Mouse (Mus musculus) midbrain, embryonic 10.5 days (tissue): ENCODE data around the gene Rapgef2. TPM values are rescaled to one million over a fixed set of nuclear protein-coding genes. Genes with fewer than 3 reads are reported as not detected.

Experiments
- DNase-seq: peaks from one replicate; pipeline ENCODE4 v3.0.0-alpha.2; 2017; ENCODE audit warnings: low spot score
- H3K27ac ChIP-seq: fragments of 300-500 bp; sonication (generic); replicated peaks from 2 replicates; pipeline ENCODE4 v1.5.1; 2016; ENCODE audit warnings: mild to moderate bottlenecking
- H3K27me3 ChIP-seq: fragments of 300-500 bp; sonication (generic); 2 replicates; pipeline ENCODE4 v1.6.1; 2016; ENCODE audit warnings: low read depth, mild to moderate bottlenecking; ENCODE audit not compliant: poor library complexity, severe bottlenecking
- H3K36me3 ChIP-seq: fragments of 300-500 bp; sonication (generic); 2 replicates; pipeline ENCODE4 v1.6.1; 2016; ENCODE audit warnings: mild to moderate bottlenecking, moderate library complexity
- H3K4me1 ChIP-seq: fragments of 300-500 bp; sonication (generic); 2 replicates; pipeline ENCODE4 v1.6.1; 2016
- H3K4me3 ChIP-seq: fragments of 300-500 bp; sonication (generic); 2 replicates; pipeline ENCODE4 v1.5.1; 2016; ENCODE audit warnings: mild to moderate bottlenecking, moderate library complexity
- H3K9me3 ChIP-seq: fragments of 300-500 bp; sonication (generic); replicated peaks from 2 replicates; pipeline ENCODE4 v1.6.1; 2016; ENCODE audit warnings: mild to moderate bottlenecking
- WGBS: fragments of 180-500 bp; shearing (Covaris S2); methylation state at CpG from one replicate; pipeline ENCODE4 v1.1.7; 2016; 5-methylcytosine and 5-hydroxymethylcytosine counted together
- polyA plus RNA-seq: library from polyadenylated mRNA; unstranded; fragments of >200 nt; fragmentation: Nextera tagmentation; extraction: Ambion mirVana; gene quantifications from 2 replicates; pipeline ENCODE4 v1.2.1, GENCODE M21; 2016

Rapgef2 gene
- polyA plus RNA-seq, 1 experiment from 2014 or later = 3.9 TPM

DNA sequence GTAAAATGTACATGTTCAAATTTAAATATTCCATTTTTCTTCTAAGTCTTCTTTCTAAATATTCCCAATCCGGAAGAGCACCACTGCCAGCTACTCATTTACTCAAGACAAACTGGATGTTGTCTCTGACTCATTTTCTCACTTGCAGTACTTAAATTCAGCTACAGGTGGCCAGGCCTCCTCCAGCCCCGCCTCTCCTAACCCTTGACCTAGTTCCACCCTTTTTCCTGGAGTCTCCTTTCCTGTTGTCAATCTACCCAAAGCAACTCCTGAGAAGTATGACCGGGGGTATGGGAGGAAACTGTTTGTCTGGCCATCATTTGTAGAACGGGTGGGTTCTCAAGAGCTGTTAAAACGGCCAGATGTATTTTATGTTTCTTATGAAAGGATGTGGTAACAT, 9.7 kb upstream of the Rapgef2 start:
- no peaks in the 10 kb centered on the region for H3K4me1 ChIP-seq
- H3K27ac ChIP-seq = no peak overlapping the region
- DNase-seq = no peak
- no peak overlapping the region for H3K4me3 ChIP-seq
- H3K36me3 ChIP-seq = no peaks in the 10 kb centered on the region
- H3K27me3 ChIP-seq = no peaks in the 10 kb centered on the region
- no peaks in the 10 kb centered on the region for H3K9me3 ChIP-seq
- 80% methylated on average over 5 of the region's 5 CpGs for WGBS

DNA sequence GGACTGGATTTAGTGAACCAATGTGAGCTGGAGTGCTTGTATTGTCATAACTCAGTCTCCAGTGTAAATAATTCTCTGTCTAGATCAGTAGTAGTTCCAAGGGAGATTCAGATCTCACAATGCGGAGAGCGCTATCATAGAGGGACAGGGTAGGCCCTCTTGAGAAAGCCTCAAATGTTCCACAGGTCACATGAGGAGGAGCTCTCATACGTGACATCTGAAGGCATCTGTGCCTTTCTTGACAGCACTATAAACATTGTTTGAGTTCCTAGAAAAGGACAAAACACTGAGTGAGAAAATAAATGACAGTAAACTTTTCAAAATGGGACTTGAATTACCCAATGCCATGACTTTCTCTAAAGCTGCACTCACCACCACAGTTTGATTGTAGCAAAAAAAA, 8.4 kb upstream of the Rapgef2 start:
- Histone ChIP-seq H3K27ac (no peak overlapping the region), H3K27me3 (peaks cover 5% of the 10 kb centered on the region; the same call in 1 of the 2 replicates), H3K4me1 (no peaks in the 10 kb centered on the region), H3K36me3 (no peaks in the 10 kb centered on the region), H3K4me3 (no peak overlapping the region), H3K9me3 (no peaks in the 10 kb centered on the region)
- DNase-seq = no peak
- 89% methylated on average over 3 of the region's 3 CpGs for WGBS

DNA sequence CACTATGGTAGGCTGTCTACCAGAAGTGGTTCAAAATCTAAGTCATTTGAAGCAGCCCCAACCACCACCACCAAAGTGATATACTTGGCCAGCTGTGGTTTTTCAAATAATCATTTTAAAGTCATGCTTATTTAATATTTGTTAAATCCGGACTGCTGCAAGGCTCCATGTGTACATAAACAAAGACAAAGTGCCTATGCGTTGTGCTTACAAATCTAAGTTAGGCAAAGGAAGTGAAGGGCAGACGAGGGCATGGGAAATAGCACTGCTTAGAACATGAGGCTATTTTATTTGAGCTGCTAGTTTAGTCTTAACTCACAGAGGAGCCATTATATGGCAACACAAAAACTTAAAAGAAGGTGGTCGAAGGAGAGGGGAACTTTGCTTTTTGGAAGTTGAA, 6.7 kb upstream of the Rapgef2 start:
- DNase-seq = no peak
- peaks cover 22% of the 10 kb centered on the region for H3K27me3 ChIP-seq
- no peaks in the 10 kb centered on the region for H3K36me3 ChIP-seq
- H3K9me3 ChIP-seq = no peaks in the 10 kb centered on the region
- H3K27ac ChIP-seq = no peak overlapping the region
- H3K4me1 ChIP-seq = no peaks in the 10 kb centered on the region; the same call in 1 of the 2 replicates
- WGBS = 72% methylated on average over 4 of the region's 4 CpGs
- no peak overlapping the region for H3K4me3 ChIP-seq

DNA sequence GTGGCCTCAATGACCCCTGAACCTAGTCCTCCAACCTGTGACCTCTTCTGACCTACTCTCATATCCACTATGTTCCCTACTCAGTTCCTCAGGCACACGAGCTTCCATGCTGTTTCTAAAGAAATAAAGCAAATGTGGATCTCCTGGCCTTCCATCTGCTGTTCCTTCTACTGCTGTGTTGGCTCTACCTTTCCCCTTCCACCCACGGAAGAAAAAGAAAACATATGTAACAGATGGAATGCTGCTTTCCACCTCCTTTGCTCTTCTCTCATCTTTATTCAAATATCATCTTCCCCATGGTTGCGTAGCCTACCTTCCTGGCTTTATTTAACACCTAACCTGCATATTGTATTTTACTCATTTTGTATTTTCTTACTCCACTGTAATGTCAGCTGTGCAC, 2.7 kb upstream of the Rapgef2 start:
- Histone ChIP-seq H3K4me1 (peaks cover 26% of the 10 kb centered on the region), H3K9me3 (no peaks in the 10 kb centered on the region), H3K4me3 (no peak overlapping the region), H3K27me3 (peaks cover 26% of the 10 kb centered on the region), H3K36me3 (no peaks in the 10 kb centered on the region), H3K27ac (no peak overlapping the region)
- 71% methylated on average over 3 of the region's 3 CpGs for WGBS
- DNase-seq = no peak

DNA sequence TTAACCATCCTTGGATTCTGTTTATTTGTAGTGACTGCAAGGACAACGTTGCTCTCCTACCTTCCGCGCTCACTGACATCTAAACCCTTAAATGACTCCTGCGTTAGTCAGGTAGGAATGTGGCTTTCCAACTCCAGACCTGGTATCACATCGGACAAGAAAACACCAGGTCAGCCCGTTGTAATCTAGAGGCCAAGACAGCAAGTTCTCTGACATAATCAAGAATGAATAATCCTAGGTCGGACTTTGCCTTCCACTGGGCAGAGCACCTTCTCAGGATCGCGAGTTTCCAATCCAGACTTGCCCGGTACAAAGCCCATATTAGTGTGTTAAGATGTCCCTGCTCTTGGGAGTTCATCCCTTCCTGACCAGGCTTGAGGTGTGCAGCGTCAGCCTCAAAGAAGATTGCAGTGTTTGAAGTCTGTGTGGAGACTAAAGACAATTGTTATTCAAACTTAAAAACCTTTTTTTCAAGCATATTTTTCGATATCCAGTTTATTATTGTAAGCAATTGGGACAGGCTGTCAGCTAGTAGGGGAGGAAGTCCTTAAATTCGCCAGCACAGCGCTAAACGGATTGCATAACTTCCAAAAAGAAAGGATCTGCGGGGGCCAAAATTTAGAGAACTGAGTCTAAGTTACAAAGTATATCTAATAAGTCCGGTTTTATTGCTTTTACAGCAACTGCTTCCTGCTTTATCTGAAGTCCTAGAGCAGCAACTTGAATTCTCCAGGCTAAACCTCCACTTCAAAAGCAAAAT, 1.6 kb upstream of the Rapgef2 start:
- Histone ChIP-seq H3K4me3 (peak overlapping the region; percentile 93), H3K4me1 (peaks cover 38% of the 10 kb centered on the region), H3K9me3 (no peaks in the 10 kb centered on the region), H3K36me3 (no peaks in the 10 kb centered on the region), H3K27me3 (peaks cover 26% of the 10 kb centered on the region), H3K27ac (peak overlapping the region; percentile 96)
- WGBS = 19% methylated on average over 17 of the region's 17 CpGs
- DNase-seq = no peak

DNA sequence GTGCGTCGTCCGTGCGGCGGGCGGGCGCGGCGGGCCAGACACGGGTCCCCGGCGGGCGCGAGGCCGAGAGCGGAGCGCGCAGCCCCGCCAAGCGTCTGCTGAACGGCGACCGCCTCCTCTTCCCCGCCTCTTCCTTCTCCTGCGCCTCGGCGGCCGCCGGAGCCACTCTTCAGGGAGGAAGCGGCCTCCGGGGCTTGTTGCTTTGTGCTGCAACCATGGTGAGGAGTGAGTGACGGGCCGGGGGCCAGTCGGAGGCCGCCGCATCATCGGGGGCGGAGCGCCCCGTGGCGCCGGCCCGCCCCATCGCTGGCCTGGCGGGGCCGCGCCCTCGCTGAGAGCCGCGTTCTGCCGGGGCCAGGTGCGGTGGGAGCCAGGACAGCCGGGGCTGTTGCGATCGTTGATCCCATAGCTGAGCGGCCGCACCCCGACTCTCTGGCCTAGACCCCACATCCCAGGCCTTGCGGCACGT, 825 bp upstream of the Rapgef2 start:
- H3K36me3 ChIP-seq = no peaks in the 10 kb centered on the region
- H3K4me1 ChIP-seq = peaks cover 45% of the 10 kb centered on the region
- H3K4me3 ChIP-seq = peak overlapping the region; percentile 93
- peak overlapping the region; percentile 96 for H3K27ac ChIP-seq
- peak; percentile 94 for DNase-seq
- no peaks in the 10 kb centered on the region for H3K9me3 ChIP-seq
- H3K27me3 ChIP-seq = peaks cover 26% of the 10 kb centered on the region
- 2% methylated on average over 60 of the region's 60 CpGs for WGBS

DNA sequence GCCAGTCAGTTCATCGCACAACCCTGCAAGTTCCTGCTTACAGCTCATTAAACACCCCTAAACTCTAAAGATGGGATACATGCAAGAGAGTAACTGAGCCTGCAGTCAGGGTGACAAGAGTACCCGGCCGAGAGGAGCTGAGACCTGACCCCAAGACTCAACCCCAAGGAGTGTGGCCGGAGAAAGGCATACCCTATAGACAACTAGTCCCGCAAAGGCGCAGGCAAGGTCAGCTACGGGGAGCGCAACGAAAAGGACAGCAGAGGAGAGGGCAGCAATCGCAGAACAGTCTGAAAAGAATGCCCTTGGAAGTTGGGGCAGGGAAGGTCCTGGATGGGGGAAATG, 314 bp downstream of the Rapgef2 start:
- DNase-seq = no peak
- WGBS = under 1% methylated on average over 10 of the region's 10 CpGs
- no peaks in the 10 kb centered on the region for H3K9me3 ChIP-seq

DNA sequence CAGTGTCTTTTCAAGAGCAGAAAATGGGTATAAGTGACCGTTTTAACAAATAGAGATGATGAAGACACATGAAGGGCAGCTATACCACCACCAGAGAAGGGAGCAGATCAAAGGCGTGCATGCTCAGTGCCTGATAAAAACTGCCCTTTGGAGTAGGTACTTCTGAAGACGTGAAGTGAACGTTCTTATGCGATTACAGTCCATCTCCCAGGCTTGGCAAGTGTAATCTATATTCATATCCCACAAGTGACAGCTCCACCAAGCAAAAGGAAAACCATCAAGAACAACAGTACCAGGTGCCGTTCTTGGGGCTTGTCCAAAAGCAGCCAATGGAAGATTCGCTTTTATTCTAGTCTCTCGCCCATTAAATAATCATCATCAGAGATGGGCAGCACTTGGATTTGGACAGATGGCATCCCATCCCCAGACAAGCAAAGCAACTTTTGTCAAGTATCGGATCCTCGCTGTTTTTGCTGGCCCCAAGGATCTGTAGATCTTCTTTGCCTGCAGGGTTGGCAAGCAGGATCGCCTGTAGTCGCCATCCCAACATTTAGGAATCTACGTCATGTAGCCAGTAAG, 1.1 kb downstream of the Rapgef2 start:
- H3K36me3 ChIP-seq = no peaks in the 10 kb centered on the region
- H3K4me3 ChIP-seq = peak overlapping the region; percentile 93
- H3K4me1 ChIP-seq = peaks cover 46% of the 10 kb centered on the region
- no peak overlapping the region for H3K27ac ChIP-seq
- H3K9me3 ChIP-seq = no peaks in the 10 kb centered on the region
- H3K27me3 ChIP-seq = peaks cover 26% of the 10 kb centered on the region
- DNase-seq = no peak
- WGBS = 77% methylated on average over 13 of the region's 13 CpGs

More for the DNA sequence above, 314 bp downstream of the Rapgef2 start:
- Histone ChIP-seq H3K4me1 (peaks cover 46% of the 10 kb centered on the region), H3K27me3 (peaks cover 26% of the 10 kb centered on the region), H3K27ac (peak overlapping the region; percentile 96), H3K4me3 (peak overlapping the region; percentile 93), H3K36me3 (no peaks in the 10 kb centered on the region)

DNA sequence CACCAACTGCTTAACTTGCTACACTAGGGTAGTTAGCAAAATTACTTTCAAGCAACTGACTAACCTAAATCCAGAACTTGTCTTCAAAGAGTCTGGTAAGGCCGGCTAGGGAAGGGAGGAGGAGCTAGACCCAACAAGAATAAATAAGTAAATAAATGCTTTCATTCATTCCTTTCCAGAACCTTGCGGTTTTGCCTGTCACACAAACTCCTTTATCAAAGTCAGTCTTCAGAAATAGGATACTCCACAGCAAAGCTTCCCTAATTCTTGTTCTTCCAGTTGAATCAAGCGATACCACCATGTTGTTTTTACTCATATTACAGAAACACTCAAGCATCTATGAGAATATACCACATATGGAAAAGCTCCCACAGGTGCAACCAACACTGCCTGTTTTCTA, 2.3 kb downstream of the Rapgef2 start:
- H3K27me3 ChIP-seq = peaks cover 13% of the 10 kb centered on the region
- H3K36me3 ChIP-seq = no peaks in the 10 kb centered on the region
- peaks cover 46% of the 10 kb centered on the region for H3K4me1 ChIP-seq
- H3K4me3 ChIP-seq = no peak overlapping the region
- 81% methylated on average over 3 of the region's 3 CpGs for WGBS
- H3K27ac ChIP-seq = no peak overlapping the region
- no peak for DNase-seq
- no peaks in the 10 kb centered on the region for H3K9me3 ChIP-seq

DNA sequence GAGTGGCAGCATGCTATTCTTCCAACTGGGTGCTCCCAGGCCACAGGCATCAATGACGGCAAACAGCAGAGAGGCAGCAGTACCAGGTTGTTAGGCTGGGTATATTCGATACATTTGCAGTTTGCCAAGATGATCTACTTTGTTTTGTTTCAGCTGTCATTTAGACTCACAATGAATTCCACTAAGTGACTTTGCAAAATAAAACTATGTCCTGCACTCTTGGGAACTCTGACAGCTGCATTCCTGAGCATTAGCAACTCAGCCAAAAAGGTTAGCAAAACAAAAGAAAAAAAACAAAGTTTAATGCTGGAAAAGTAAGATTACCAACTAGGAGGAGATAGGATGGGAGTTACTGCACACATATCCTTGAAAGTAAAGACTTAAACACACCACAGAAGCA, 3.3 kb downstream of the Rapgef2 start:
- 48% methylated on average over 2 of the region's 2 CpGs for WGBS
- Histone ChIP-seq H3K9me3 (no peaks in the 10 kb centered on the region), H3K36me3 (no peaks in the 10 kb centered on the region), H3K27ac (no peak overlapping the region), H3K4me3 (no peak overlapping the region), H3K4me1 (peaks cover 46% of the 10 kb centered on the region), H3K27me3 (peaks cover 4% of the 10 kb centered on the region)
- DNase-seq = no peak

DNA sequence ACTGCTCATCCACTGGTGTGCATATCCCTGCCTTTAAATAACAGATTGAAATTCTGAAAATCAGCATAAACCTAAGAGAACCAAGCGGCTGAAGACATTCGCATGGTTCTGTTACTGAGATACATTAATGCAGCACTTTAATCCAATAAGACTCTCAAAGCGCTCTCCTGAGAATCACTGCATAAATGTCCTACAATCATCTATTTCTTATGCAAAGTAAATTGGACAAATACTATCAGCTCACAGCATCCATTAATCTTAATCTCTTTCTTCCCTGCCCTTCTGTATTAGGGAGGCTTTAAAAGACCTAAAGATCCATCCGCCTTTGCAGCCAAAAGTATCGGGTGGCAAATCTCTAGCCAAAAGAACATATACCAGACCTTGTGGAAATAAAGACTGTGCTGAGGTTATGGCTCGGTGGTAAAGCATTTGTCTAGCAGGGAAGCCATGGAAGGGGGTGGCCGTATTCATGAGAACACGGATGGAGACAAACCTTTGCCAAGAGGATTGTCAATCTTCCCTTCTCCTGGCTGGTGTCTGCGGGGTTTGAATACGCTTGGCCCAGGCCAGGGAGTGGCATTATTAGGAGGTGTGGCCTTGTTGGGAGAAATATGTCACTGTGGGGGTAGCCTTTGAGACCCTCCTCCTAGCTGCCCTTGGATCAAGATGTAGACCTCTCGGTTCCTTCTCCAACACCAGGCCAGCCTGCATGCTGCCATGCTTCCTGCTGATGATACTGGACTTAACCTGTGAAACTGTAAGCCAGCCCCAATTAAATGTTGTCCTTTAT, 10.3 kb downstream of the Rapgef2 start:
- Histone ChIP-seq H3K27ac (0 out of 2 replicates have a peak overlapping the region, but pooled peaks have one; percentile 33), H3K9me3 (no peaks in the 10 kb centered on the region), H3K4me1 (peaks cover 28% of the 10 kb centered on the region), H3K4me3 (no peak overlapping the region), H3K36me3 (no peaks in the 10 kb centered on the region), H3K27me3 (no peaks in the 10 kb centered on the region)
- WGBS = 71% methylated on average over 11 of the region's 11 CpGs
- DNase-seq = no peak

DNA sequence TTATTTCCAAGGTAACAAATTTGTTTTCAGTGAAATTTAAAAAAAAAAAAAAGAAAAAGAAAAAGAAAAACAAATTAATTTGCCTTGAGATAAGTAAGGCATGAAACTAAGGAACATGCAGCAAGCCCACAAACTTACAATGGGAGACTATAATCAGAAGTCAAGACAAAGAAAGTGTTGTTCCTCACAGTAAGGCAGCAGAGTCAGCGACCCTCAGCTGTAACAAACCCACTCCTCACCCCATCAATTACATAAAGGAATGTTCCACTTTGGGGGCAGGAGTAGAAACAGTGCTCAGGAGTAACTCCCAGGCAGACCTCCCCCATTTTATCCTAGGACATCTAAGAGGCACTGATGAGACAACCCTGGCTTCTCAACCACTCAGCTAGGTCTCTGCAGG, 13.0 kb downstream of the Rapgef2 start:
- H3K4me1 ChIP-seq = peaks cover 29% of the 10 kb centered on the region
- H3K9me3 ChIP-seq = no peaks in the 10 kb centered on the region
- H3K27me3 ChIP-seq = no peaks in the 10 kb centered on the region
- no peaks in the 10 kb centered on the region for H3K36me3 ChIP-seq
- no peak overlapping the region for H3K4me3 ChIP-seq
- 27% methylated on average over 1 of the region's 1 CpGs for WGBS
- DNase-seq = no peak
- no peak overlapping the region for H3K27ac ChIP-seq

DNA sequence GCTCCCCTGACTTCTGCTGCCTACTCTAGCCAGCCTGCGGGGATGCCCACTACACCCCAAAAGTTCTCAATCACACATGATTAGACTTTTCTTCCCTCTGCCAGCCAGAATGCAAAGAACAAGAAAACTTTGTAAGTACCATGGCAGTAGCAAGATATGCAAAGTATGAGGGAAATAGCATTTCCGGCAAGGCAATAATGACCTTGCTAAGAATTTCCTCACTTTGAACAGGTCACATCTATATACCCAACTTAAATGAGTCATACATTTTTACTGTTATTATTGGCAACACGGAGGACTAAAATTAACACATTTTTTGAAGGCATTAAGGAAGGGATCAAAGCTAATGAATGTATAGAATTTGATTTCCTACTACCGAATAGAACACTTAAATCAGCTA, 13.4 kb downstream of the Rapgef2 start:
- no peaks in the 10 kb centered on the region for H3K9me3 ChIP-seq
- H3K27me3 ChIP-seq = no peaks in the 10 kb centered on the region
- WGBS = 88% methylated on average over 4 of the region's 4 CpGs
- no peak overlapping the region for H3K4me3 ChIP-seq
- H3K36me3 ChIP-seq = no peaks in the 10 kb centered on the region
- DNase-seq = no peak
- H3K27ac ChIP-seq = no peak overlapping the region
- peaks cover 29% of the 10 kb centered on the region for H3K4me1 ChIP-seq
